Mouse (Mus musculus): ENCODE results near the gene Ndufb2.

Ndufb2 gene

GRCm38 (mm10) chr6:39580558-39580957 is 11.8 kb upstream of the Ndufb2 start:
- in situ Hi-C loops (cut with MboI, MseI): no loop called here

GRCm38 (mm10) chr6:39581087-39581784 is 11.1 kb upstream of the Ndufb2 start:
- in situ Hi-C loops (cut with MboI, MseI): no loop called here

GRCm38 (mm10) chr6:39585517-39585916 is 6.9 kb upstream of the Ndufb2 start, which contains the start of gene Gm42420:
Gm42420 (plus strand) TSS chr6:39585753.
- in situ Hi-C loops (cut with MboI, MseI): no loop called here

GRCm38 (mm10) chr6:39591481-39591880 is 893 bp upstream of the Ndufb2 start:
- in situ Hi-C loops (cut with MboI, MseI): no loop called here

GRCm38 (mm10) chr6:39600851-39601250 is 8.5 kb downstream of the Ndufb2 start:
- in situ Hi-C loops (cut with MboI, MseI): loop anchor here (25.0 kb wide), 1 partner anchor 186 kb away; no protein-coding TSS in a partner anchor

- in situ Hi-C loops (cut with MboI, MseI): loop anchor here (25.0 kb wide), 1 partner anchor 185 kb away; no protein-coding TSS in a partner anchor
These were observed 9.5 kb downstream of the Ndufb2 start for GRCm38 (mm10) chr6:39601828-39602227.

GRCm38 (mm10) chr6:39604565-39604964 is 12.2 kb downstream of the Ndufb2 start:
- in situ Hi-C loops (cut with MboI, MseI): loop anchor here (25.0 kb wide), 1 partner anchor 183 kb away; no protein-coding TSS in a partner anchor

GRCm38 (mm10) chr6:39606056-39606455 is 13.7 kb downstream of the Ndufb2 start:
- in situ Hi-C loops (cut with MboI, MseI): loop anchor here (25.0 kb wide), 1 partner anchor 181 kb away; no protein-coding TSS in a partner anchor

- in situ Hi-C loops (cut with MboI, MseI): loop anchor here (25.0 kb wide), 1 partner anchor 180 kb away; no protein-coding TSS in a partner anchor
These were observed 14.5 kb downstream of the Ndufb2 start for GRCm38 (mm10) chr6:39606862-39607261.

GRCm38 (mm10) chr6:39607365-39607764 is 15.0 kb downstream of the Ndufb2 start:
- in situ Hi-C loops (cut with MboI, MseI): loop anchor here (25.0 kb wide), 1 partner anchor 180 kb away; no protein-coding TSS in a partner anchor

GRCm38 (mm10) chr6:39610207-39610606 is 17.8 kb downstream of the Ndufb2 start:
- in situ Hi-C loops (cut with MboI, MseI): loop anchor here (25.0 kb wide), 1 partner anchor 177 kb away; no protein-coding TSS in a partner anchor

GRCm38 (mm10) chr6:39611296-39611695 is 18.9 kb downstream of the Ndufb2 start:
- in situ Hi-C loops (cut with MboI, MseI): loop anchor here (25.0 kb wide), 1 partner anchor 176 kb away; no protein-coding TSS in a partner anchor
